Mouse (Mus musculus) heart, adult 2 months (tissue): ENCODE measurements around the gene L2hgdh. TPM values are rescaled to one million over a fixed set of nuclear protein-coding genes. Genes with fewer than 3 reads are reported as not detected.

Experiments used
- DNase-seq, 2 experiments: peaks; one replicate each; pipeline ENCODE4 v3.0.0; 2021
- H3K27ac ChIP-seq: fragments of 200-600 bp; 2 replicates; pipeline ENCODE4 v1.8.1; 2022
- H3K27me3 ChIP-seq: fragments of 200-500 bp; 2 replicates; pipeline ENCODE4 v1.6.1; 2012; ENCODE audit warnings: mild to moderate bottlenecking, low read length, inconsistent platforms, mixed read lengths; ENCODE audit not compliant: control insufficient read depth, insufficient read depth
- H3K36me3 ChIP-seq: fragments of 200-500 bp; 2 replicates; pipeline ENCODE4 v1.6.1; 2012; ENCODE audit warnings: low read length, inconsistent platforms; ENCODE audit not compliant: control insufficient read depth, insufficient read depth
- H3K4me1 ChIP-seq: fragments of 200-500 bp; 2 replicates; pipeline ENCODE4 v1.6.1; 2011; ENCODE audit warnings: low read length; ENCODE audit not compliant: control insufficient read depth, insufficient read depth
- H3K4me3 ChIP-seq: fragments of 200-600 bp; 2 replicates; pipeline ENCODE4 v1.8.1; 2022
- H3K79me2 ChIP-seq: fragments of 200-500 bp; replicated peaks from 2 replicates; pipeline ENCODE4 v1.6.1; 2012; ENCODE audit warnings: mild to moderate bottlenecking, inconsistent platforms, low read length, moderate library complexity, mixed read lengths; ENCODE audit not compliant: control insufficient read depth, insufficient read depth
- H3K9ac ChIP-seq: fragments of 200-500 bp; 2 replicates; pipeline ENCODE4 v1.6.1; 2012; ENCODE audit warnings: low read depth, mild to moderate bottlenecking, control low read depth, inconsistent platforms, low read length, mixed read lengths
- CTCF ChIP-seq: fragments of 200-600 bp; IDR thresholded peaks from 2 replicates; pipeline ENCODE4 v1.8.1; 2022; ENCODE audit warnings: antibody characterized with exemption, mild to moderate bottlenecking, moderate library complexity
- EP300 ChIP-seq: fragments of 200-500 bp; IDR thresholded peaks from 2 replicates; pipeline ENCODE4 v1.6.1; 2011; ENCODE audit warnings: low read depth, low read length, control low read depth; ENCODE audit not compliant: insufficient read depth
- POLR2A ChIP-seq: fragments of 200-500 bp; IDR thresholded peaks from 2 replicates; pipeline ENCODE4 v1.6.1; 2011; ENCODE audit warnings: mild to moderate bottlenecking, low read depth, low read length, control low read depth; ENCODE audit not compliant: insufficient read depth
- WGBS: fragments of 180-500 bp; shearing (Covaris S2); methylation state at CpG from one replicate; pipeline ENCODE4 v1.1.7; 2018; 5-methylcytosine and 5-hydroxymethylcytosine counted together
- intact Hi-C: fragments of 180-260 bp; cut with DNase I; formaldehyde crosslinking; loops from one replicate; pipeline ENCODE4 v1.15.1; 2025
- polyA plus RNA-seq: library from polyadenylated mRNA; depleted of rRNA; stranded (reverse); fragments of >200 nt; gene quantifications from 2 replicates; pipeline ENCODE4 v1.2.3, GENCODE M21; 2012
- total RNA-seq, 2 experiments: library from RNA; stranded (reverse); gene quantifications; 2 replicates each; pipeline ENCODE4 v1.2.3; 2021

Gene L2hgdh
- total and polyA plus RNA-seq, 3 experiments = 13.8 to 49.4 (median 41.9) TPM

GRCm38 (mm10) chr12:69733923-69734322 is 9.2 kb upstream of the L2hgdh start:
- intact Hi-C loops = loop anchor here (1.0 kb wide), 2 partner anchors 159 to 328 kb away; partner anchors contain the start of gene Map4k5
- 56% methylated on average over 3 of the region's 3 CpGs for WGBS
- H3K4me3 ChIP-seq = 0 out of 2 replicates have a peak overlapping the region, but pooled peaks have one; percentile 9

DNA sequence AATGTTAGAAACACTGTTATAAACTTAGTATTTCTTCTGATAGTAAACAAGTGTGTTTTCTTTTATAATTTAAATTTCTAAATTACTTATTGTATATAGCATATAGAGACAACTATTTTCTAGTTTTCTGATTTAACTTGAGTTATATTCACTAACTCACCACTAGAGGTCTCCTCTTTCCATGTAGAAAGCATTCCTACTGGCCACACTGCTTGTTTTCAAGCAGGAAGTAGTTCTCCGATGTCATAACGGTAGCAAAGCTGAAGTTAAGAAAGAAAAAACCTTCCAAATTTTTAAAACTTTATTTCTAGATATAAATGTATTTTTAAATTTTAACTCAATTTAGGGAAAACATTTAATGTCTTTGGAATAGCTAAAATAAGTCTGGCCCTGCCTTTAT is 8.8 kb upstream of the L2hgdh start:
- no peaks in the 10 kb centered on the region for H3K36me3 ChIP-seq
- H3K4me1 ChIP-seq = peaks cover 1% of the 10 kb centered on the region; the same call in 1 of the 2 replicates
- H3K9ac ChIP-seq = no peak overlapping the region
- no peak for DNase-seq
- intact Hi-C loops = loop anchor here (1.0 kb wide), 1 partner anchor 329 kb away; no protein-coding TSS in a partner anchor
- peak overlapping the region; percentile 44 for H3K27ac ChIP-seq
- H3K79me2 ChIP-seq = no peaks in the 10 kb centered on the region
- no peaks in the 10 kb centered on the region for H3K27me3 ChIP-seq
- no peak for TF ChIP-seq POLR2A
- TF ChIP-seq EP300 = no peak
- peak; percentile 93 for TF ChIP-seq CTCF
- 0 out of 2 replicates have a peak overlapping the region, but pooled peaks have one; percentile 9 for H3K4me3 ChIP-seq
- 0% methylated on average over 2 of the region's 2 CpGs for WGBS

More at GRCm38 (mm10) chr12:69733923-69734322, 9.2 kb upstream of the L2hgdh start:
- Histone ChIP-seq H3K36me3 (no peaks in the 10 kb centered on the region), H3K27ac (peak overlapping the region; percentile 44), H3K9ac (no peak overlapping the region), H3K27me3 (no peaks in the 10 kb centered on the region), H3K79me2 (no peaks in the 10 kb centered on the region), H3K4me1 (peaks cover 1% of the 10 kb centered on the region; the same call in 1 of the 2 replicates)
- TF ChIP-seq CTCF (no peak), EP300 (no peak), POLR2A (no peak)
- DNase-seq = no peak

- intact Hi-C loops = no loop called here
- Histone ChIP-seq H3K27ac (no peak overlapping the region), H3K79me2 (no peaks in the 10 kb centered on the region), H3K27me3 (no peaks in the 10 kb centered on the region), H3K9ac (no peak overlapping the region), H3K4me3 (no peak overlapping the region), H3K36me3 (no peaks in the 10 kb centered on the region), H3K4me1 (peaks cover 1% of the 10 kb centered on the region; the same call in 1 of the 2 replicates)
- 69% methylated on average over 5 of the region's 5 CpGs for WGBS
- no peak for DNase-seq
- TF ChIP-seq POLR2A = no peak
- no peak for TF ChIP-seq CTCF
- TF ChIP-seq EP300 = no peak
Measured at GRCm38 (mm10) chr12:69732221-69732620, 7.5 kb upstream of the L2hgdh start.

DNA sequence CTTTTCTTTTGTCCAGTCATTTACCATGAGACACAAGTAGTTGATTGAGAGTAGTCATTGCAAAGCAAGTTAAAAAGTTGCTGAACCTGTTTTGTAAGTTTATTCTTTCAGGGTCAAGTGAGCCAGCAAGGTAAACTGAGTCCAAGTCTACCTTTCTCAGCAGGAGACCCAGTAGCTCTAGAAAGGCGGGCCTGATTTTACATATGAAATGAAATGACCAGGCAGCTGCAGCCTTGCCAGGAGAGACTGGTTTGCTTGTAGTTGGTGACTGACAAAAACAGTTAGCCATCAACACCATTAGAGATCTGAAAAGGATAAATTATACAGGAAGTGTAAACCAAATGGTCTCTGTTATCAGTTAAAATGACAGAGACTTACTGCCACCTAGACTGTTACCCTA is 5.6 kb upstream of the L2hgdh start:
- H3K27ac ChIP-seq = no peak overlapping the region
- H3K27me3 ChIP-seq = no peaks in the 10 kb centered on the region
- DNase-seq = no peak
- no peak overlapping the region for H3K9ac ChIP-seq
- TF ChIP-seq POLR2A (no peak), CTCF (no peak), EP300 (no peak)
- H3K36me3 ChIP-seq = no peaks in the 10 kb centered on the region
- intact Hi-C loops = no loop called here
- peaks cover 2% of the 10 kb centered on the region for H3K4me1 ChIP-seq
- no peak overlapping the region for H3K4me3 ChIP-seq
- 98% methylated on average over 1 of the region's 1 CpGs for WGBS
- no peaks in the 10 kb centered on the region for H3K79me2 ChIP-seq

- 93% methylated on average over 1 of the region's 1 CpGs for WGBS
- H3K9ac ChIP-seq = no peak overlapping the region
- H3K36me3 ChIP-seq = no peaks in the 10 kb centered on the region
- H3K4me3 ChIP-seq = no peak overlapping the region
- no peak for TF ChIP-seq EP300
- no peak for TF ChIP-seq CTCF
- TF ChIP-seq POLR2A = no peak
- H3K4me1 ChIP-seq = peaks cover 3% of the 10 kb centered on the region
- H3K27me3 ChIP-seq = no peaks in the 10 kb centered on the region
- intact Hi-C loops = no loop called here
- no peak overlapping the region for H3K27ac ChIP-seq
- no peak for DNase-seq
- no peaks in the 10 kb centered on the region for H3K79me2 ChIP-seq
Measured at GRCm38 (mm10) chr12:69729246-69729645, 4.6 kb upstream of the L2hgdh start.

- 6% methylated on average over 24 of the region's 24 CpGs for WGBS
- no peak for TF ChIP-seq EP300
- TF ChIP-seq CTCF = no peak
- no peak for TF ChIP-seq POLR2A
- intact Hi-C loops = no loop called here
Measured at GRCm38 (mm10) chr12:69724018-69724710, 509 bp downstream of the L2hgdh start.

More at GRCm38 (mm10) chr12:69724018-69724710, 509 bp downstream of the L2hgdh start:
- no peak for DNase-seq
- peak overlapping the region; percentile 68 for H3K4me3 ChIP-seq
- no peaks in the 10 kb centered on the region for H3K27me3 ChIP-seq
- peak overlapping the region; percentile 66 for H3K9ac ChIP-seq
- H3K79me2 ChIP-seq = no peaks in the 10 kb centered on the region
- no peaks in the 10 kb centered on the region for H3K36me3 ChIP-seq
- H3K27ac ChIP-seq = peak overlapping the region; percentile 87
- H3K4me1 ChIP-seq = peaks cover 2% of the 10 kb centered on the region
